Mouse (Mus musculus) granulocyte monocyte progenitor cell, adult 5-6 weeks (primary cell): ENCODE results near the gene Zic5. TPM values are rescaled to one million over a fixed set of nuclear protein-coding genes. Genes with fewer than 3 reads are reported as not detected.
"Not testable (repeated sequence)": the region's sequence is repeated elsewhere in the genome, so short reads cannot be mapped to it uniquely, and the experiment has no call there.

Experiments used
- ATAC-seq: replicated peaks from 2 replicates; pipeline ENCODE4 v1.8.0; 2016; ENCODE audit warnings: mild to moderate bottlenecking, moderate TSS enrichment, inconsistent platforms; ENCODE audit not compliant: poor library complexity, severe bottlenecking
- total RNA-seq, 2 experiments: library from RNA; stranded (forward) in 1 of 2; stranded (reverse) in 1 of 2; fragments of 200-712, 200-1000 nt in 1 of 2; fragments of >200 nt in 1 of 2; fragmentation: Nextera tagmentation in 1 of 2; gene quantifications; 2 replicates each; pipeline ENCODE4 v1.2.3; 2014 to 2017

Zic5 gene
- total RNA-seq, 2 experiments from 2014 or later, result not detected

DNA sequence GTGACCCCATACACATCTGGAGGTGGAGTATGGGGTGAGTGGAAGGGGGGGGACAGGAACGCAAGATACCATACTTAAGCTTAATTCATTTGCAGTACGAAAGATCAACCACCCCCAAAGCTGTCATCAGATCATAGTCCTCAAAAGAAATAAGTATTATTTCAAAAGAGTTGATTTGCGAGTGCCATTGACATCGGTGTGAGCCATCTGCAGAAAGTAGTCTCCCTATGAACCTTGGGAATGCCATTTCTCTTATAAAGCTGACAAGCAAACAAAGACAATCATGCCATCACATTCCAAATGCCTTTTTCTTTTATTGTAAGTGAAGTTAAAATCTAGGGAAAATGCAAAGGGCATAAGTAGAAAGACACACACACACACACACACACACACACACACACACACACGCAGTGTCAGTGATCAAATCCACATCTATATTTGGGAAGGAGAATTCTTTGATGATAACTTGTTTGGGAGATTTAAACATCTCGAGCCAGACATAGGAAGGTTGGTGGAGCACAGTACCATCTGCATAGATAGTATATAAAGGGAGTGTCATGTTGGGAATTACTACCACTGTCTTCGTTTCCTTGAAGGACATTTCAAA is 1.4 kb upstream of the Zic5 start:
- no peak for ATAC-seq

DNA sequence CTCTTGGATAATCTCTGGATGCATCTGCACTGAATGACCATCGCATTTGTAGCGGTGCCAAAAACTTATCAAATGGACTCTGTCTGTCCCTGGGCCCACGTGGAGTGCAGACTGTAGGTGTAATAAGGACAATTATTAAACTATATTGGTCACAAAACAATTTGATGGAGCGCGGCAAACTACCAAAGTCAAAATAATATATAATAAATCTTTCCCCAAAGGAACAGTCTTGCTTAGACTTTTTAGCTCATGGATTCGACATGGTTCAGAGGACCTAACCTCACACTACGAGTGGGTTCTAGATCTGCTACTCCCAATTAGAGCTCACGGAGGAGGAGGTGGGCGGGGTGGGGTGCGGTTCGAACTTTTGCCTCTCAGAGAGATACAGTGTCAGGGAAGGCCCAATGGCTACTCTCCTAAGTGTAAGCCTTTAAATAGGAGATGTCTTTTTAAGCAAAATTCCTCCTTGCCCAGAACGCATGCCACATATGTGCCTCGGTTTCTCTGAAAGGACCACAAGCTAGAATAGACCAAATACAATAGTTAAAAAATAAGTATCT is 534 bp upstream of the Zic5 start:
- ATAC-seq, result no peak

DNA sequence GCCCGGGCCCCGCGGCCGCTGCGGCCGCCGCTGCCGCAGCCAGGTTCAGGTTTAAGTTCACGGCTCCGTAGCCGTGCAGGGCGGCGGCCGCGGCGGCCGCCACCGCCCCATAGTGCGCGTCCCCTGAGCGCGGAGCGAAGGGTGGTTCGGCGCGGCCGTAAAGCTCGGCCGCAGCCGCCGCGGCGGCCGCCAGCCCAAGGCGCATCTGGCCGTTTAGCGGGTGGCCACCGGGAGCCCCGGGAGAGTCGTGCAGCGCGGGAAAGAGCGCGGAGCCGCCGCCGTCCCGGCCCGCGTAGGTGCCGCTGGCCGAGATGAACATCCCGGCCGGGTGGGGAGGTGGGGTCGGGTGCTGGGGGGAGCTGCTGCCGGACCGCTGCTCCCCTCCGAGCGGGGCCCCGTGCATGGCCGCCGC is 1.1 kb downstream of the Zic5 start:
- ATAC-seq, result 0 out of 2 replicates have a peak, but pooled peaks have one; percentile 9

DNA sequence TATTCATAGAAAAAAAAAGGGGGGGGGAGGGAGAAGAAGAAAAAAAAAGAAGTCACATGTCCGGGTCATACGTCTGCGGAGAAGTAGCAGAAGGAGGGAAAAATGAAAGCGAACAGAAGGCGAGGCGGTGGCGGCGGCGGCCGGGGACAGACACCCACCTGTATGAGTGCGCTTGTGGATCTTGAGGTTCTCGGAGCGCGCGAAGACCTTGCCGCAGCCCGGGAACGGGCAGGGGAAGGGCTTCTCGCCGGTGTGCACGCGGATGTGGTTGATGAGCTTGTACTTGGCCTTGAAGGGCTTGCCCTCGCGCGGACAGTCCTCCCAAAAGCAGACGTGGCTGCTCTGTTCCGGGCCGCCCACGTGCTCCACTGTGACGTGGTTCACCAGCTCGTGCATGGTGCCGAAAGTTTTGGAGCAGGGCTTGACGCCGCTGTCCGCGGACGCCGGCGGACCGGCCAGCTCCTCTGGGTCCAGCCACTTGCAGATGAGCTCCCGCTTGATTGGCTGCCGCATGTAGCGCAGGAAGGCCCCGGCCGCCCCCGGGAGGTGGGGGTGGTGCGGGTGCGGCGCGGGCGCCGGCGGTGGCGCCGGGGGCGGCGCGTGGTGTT is 1.6 kb downstream of the Zic5 start:
- peak; percentile 36 for ATAC-seq

DNA sequence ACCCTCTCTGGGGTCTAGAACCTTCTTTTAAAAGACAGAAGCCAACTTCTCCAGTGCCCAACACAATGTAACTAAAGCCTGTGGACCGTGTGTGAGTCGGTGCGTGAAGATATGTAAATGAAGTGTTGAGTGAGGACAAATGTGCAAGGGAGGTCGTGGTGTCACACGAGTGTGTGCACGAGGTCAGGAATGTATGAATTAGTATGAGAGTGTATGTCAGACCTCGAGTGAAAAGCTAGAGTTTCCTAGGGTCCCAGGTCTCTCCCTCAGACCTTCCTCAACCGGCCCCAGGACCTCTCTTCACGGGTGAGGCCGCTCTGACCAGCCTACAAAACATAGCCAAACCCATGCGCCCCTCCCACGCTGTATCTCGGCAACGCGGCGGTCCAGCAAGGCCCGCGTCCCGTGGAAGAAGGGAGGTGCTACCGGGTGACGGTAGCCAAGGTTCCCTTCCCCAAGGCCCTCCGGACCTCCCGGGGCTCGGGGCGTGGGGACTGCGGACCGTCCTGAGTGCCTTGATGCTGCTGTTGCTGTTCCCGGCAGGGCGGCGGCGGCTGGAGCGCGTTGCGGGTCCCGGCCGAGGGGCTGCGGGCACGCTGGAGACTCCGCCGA is 2.3 kb downstream of the Zic5 start:
- ATAC-seq, result peak; percentile 21; the same call in 1 of the 2 replicates

DNA sequence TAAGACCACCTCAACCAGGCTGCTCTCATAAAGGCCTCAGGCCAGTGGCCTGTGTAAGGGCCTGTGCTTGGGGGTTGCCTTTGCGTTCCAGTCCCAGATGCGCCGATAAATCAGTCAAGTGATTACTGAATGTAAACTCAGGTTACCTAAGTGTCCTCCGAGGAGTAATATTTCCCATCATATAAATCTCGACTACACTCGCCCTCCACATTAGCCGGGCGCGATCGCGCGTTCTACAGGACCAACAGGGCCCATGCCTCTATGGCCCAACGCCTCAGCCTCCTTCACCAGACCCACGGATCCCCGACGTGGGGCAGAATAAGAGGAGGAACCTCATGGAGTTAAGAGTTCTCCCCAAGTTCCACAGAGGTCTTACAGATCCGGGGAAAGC is 2.8 kb downstream of the Zic5 start:
- no peak for ATAC-seq

DNA sequence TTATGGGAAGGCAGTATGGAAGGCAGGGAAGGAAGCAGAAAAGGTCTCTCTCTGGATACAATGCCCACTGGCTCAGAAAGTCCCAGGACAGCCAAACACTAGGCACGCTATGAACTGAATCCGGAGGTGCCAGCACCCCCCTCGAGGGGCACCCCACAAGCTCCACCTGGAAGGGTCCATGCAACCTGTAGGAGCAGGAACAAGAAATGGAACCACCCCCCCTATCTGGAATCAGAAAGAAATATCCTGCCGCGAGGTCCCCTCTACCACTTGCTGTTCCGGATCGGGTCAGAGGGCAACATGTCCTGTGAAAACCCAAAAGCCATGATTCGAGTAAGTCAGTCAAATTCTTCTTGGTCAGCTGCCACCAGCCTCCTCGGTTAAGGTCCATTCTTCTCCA is 3.5 kb downstream of the Zic5 start:
- no peak for ATAC-seq

DNA sequence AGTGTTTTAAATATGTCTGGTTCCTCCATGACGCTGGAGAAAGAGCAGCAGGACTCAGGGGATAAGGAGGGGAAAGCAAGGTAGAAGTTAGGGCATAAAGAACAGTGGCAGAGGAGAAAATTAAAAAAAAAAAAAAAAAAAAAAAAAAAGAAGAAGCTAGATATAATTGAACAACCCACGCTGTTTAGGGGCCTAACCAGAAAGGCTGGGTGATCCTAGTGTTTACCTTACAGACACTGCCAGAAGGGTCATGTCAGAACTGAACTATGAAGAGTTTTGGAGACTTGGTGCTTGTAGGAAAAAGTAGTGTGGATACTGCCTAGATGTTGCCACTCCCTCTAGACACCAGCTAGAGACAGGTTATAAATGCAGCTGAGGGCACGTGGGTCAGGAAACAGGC is 4.0 kb downstream of the Zic5 start:
- ATAC-seq, result no peak

DNA sequence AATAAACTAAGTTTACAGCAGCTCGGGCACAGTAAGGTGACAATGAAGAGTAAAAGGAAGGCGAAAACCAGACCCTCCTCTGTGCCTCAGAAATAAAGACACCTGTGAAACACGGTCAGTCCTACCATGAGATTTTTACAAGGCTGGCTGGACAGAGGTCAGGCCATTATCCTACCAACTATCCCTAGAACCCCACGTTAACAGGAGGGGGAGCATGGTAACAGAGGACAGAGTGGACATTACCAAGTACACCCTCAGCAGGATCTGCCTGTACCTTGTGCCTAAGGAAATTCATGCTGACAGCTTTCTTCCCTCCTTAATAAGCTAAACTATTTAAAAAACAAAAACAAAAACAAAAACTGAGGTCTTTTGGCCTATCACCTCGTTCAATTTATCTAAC is 5.3 kb downstream of the Zic5 start:
- no peak for ATAC-seq

DNA sequence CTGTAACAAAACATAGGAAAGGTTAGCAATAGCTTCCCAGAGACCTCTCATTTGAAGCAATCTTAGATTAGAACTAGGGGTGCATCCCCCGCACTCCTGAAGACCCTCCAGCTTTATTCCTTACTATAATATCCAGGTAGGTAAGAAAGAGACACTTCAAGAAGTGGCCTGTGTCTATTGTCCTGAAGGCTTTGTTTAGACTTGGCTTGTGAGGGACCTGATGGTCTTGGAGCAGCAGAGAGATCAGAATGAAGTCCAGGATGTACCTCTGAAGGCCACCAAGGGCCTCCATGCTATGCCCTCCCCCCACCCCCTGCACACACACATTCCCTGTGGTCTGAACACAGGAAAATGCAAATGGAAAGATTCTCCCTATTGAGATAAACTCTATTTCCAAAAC is 5.7 kb downstream of the Zic5 start:
- no peak for ATAC-seq

DNA sequence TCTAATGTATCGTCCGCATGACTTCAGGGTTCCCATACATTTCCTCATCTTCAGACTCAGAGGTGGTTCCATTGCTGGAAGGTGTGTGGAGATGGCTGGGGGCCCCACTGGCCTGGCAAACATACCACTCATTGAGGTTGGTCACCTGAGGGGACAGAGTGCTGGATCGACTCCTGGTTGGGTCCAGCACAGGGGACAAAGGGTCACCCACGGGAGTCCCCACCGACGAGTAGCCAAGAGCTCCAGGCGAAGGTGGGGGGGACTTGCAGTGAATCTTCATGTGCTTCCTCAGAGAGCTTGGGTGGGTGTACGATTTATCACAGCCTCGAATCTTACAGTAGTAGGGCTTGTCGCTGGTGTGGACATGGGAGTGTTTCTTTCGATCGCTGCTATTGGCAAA is 6.1 kb downstream of the Zic5 start:
- ATAC-seq, result not testable (repeated sequence)

DNA sequence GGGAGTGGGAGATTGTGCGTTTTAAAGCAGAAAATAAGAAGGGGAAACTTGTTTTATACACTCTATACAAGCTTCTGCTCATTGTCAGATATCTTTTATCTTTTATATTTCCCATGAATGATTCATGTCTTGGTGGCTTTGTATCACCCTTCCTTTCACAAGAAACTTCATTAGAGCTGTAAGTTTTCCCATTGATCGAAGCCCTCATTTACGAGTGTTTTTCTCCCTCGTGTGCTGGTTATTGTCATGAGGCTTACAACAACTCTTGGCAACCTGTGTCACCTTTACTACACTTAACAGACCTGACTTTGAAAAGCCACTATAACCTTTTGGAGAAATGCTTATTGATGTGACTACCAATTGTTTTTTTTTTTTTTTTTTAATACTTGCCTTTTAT is 9.9 kb downstream of the Zic5 start:
- ATAC-seq, result no peak

DNA sequence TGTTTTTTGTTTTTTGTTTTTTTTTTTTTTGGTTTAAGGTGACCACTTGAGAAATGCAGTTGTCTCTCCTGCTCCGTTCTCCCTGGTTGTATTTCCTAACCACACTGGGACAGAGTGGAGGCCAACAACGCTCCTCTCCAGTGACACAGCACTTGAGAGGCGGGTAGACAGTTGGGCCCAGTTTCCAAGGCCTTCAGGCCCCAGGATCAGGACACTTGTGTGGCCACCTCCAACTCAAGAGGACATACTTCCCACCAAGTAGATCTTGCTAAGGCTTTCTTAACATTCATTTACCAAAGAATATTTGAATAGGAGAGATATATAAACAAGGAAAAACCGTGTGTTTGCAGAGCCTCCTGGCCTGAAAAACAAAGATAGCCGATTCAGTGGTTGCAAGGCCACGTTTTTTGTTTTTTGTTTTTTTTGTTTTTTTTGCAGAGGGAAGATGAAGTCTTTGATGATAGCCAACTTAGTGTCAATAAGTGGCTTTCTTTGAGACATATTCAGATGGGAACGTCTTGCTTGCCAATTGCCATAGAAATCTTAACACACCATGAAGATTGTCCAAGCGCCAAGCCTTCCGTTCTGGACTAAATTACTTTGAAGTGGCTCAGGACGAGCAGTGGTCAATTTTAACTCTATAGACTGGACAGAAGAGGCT is 10.4 kb downstream of the Zic5 start:
- ATAC-seq, result no peak

DNA sequence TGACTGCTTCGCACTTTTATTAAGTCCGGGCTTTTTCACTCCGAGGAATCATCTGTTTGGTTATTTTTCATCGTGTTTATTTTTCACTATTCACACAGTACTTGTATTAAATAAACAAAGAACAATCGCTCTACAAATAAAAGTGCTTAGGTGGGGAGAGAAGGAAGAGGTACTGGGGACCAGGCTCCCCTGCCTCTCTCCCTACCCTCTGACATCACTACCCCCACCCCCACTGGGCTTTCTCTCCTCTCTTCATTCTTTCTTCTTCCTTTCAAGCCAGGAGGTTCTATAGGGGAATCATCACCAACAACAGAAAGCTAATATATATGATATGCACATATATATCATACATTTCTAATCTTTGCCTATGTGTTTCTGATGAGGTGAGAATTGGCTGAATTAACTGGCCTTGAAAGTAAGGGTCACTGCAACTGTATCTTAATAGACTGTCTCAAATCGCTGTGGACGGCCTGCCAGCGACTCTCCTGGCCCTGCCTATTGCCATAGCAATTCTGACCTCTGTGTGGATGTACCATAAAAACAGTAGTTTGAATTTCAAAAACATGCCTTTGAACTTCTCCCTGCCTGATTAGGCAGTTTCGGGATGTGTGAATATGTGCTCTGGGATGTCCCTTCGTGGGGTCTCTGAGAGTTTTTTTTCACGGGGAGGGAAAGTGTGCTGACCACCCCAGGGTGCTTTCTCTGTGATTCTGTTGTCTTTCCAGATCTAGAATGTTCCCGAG is 11.3 kb downstream of the Zic5 start:
- ATAC-seq, result no peak

DNA sequence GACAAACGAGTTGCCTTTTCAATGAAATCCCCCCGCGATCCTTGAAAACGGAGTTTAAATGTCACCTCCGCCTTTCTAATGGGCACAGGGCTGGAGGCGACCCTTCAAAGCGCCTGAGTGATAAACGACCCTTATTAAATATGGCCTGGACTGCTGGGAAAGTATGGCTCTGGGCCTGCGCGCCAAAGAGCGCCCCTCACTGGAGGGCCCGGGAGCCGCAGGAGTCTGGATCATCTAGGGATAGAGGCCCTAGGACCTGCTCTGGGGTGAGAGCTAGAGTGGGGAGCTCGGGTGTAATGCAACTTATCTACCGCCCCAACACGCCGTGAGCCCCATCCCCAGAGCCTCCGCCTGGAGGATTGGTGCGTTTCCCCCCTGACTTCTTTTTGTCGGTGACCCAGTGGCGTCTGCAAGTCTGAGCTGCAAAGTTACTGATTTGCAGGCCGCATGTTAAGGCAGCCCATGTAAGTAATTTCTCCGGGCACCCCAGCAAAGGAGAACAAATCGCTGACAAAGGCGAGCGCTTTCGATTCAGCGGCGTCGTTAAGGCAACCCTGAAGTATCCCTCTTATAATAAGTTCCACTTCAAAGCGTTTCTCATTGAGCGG is 12.0 kb downstream of the Zic5 start:
- peak; percentile 40; the same call in 1 of the 2 replicates for ATAC-seq

DNA sequence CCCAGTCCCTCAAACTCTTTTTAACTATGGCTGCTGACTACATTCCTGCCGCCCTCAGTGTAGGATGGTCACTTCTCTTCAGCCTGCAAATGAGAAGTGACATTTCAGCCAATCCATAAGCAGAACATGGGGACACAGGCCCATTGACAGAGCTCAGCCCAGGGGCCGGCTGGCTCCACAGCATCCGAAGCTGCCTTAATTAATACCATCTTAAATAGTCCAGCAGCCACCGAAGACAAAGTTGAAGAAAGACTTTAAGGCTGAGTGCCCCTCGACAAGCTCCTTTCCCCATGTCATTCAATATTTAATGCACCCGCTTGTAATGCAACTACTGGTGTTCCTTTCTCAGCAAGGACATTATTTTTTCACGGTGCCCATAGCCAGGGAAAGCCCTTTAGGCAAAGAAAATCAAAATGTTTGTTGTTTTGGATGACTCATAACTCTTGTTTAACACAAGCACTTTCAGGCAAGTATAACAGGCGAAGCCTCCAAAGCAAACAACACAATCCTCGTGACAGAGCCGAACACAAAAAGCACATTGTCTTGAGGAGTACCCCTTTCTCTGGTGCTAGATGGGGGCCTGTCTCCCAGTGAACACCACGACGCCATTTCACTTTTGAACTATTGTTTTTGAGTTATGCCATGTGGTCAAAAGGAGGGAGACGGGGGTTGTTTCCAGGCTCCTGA is 12.6 kb downstream of the Zic5 start:
- ATAC-seq, result no peak

DNA sequence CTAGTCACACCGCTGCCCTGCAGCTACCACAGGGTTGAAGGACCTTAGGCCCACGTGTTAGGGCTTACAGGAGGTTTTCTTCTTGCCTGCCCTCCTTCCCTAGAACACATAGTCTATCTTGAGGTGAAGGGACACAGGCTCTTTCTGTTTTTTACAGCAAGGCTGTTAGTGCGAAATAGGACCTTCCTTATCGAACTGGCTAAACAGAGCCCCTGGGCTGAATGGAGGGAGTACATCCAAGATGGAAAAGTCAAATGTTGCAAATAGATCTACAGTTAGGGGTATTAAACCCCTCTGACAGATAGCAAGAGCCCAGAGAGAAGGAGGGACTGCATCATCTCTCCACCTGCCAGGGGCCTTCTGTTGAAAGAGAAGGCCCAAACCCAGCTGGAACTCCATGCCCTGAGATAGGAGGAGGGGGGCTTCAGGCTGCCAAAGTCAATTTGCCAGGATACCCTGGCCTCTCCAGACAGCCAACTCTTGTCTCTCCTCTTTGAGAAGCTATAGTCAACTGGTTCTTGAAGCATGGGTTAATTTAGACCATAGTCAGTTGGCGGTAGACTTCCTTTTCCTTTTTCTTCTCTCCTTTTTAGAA is 13.8 kb downstream of the Zic5 start:
- no peak for ATAC-seq

DNA sequence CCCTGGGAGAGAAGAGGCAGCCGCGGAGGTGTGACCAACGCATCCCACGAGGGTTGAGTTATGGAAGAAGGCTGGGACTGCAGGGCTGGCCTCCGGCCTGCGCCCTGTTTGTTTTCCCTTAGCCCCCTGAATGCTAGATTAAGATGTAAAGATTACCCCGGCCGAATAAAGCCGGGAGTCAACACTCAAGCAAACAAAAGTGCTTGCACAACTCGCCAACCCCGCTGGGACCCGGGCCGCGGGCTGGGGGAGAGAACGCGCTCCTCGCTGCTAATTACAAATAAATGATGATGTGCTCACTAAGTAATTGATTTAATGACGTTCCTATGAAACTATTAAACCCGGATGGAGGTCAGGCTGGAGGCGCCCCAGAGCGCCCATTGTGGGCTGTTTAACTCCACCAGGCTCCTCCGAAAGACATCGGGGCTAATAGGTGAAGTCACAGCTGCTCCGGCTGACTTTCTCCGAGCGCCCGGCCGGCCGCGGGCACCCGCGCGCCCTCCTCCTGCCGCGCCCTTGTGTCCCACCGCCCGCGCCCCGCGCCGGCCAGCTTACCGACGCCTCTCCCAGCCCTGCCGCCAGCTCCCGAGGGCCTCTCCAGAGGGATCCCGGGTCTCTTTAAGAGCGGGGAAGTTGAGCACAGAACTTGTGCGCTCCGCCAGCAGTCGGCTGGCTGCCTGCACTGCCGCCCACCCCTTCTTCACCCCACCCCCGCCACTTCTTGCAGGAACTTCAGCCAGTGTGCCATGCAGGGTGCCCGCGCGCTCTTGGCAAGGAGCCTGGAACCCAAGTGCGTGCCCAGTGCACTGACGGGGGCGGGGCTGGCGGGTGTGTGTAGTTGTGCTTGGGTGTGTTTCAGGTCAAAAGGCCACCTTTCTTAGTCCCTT is 14.7 kb downstream of the Zic5 start, which contains the start of gene Gm5089:
TSS of gene Gm5089 (minus strand) at position 620 of the 887 bp plus-strand sequence.
- no peak; the same call in 1 of the 2 replicates for ATAC-seq
